Mouse (Mus musculus) left cerebral cortex, adult 8-10 months (tissue): Measurements from ENCODE around the gene Slc25a42. TPM values are rescaled to one million over a fixed set of nuclear protein-coding genes. Genes with fewer than 3 reads are reported as not detected.

Experiments
- total RNA-seq, 4 experiments: library from RNA; stranded (reverse); gene quantifications; 2 replicates each; pipeline ENCODE4 v1.2.4; 2022

Gene Slc25a42
- total RNA-seq, 4 experiments from 2014 or later = 30.4 to 36.5 (median 34.9) TPM

Other genes starting within 250 kb of the Slc25a42 start
- 10 to 100 TPM; 29.7 to 38.2 (median 30.4) TPM for gene Gatad2a, start 215.9 kb downstream of the Slc25a42 start, total RNA-seq
- 10 to 100 TPM; 61.7 to 65.7 (median 65.3) TPM for gene Mau2, start 169.6 kb downstream of the Slc25a42 start, total RNA-seq
- 10 to 100 TPM; 53.0 to 56.4 (median 54.6) TPM for gene Sugp1, start 169.5 kb downstream of the Slc25a42 start, total RNA-seq
- 1 to 10 TPM; 1.1 to 4.6 (median 1.4) TPM for gene Tm6sf2, start 139.4 kb downstream of the Slc25a42 start, total RNA-seq
- 100 to 1,000 TPM in 2 of 4 experiments, 10 to 100 TPM in 2; 97.1 to 113 (median 101) TPM for gene Hapln4, start 128.8 kb downstream of the Slc25a42 start, total RNA-seq
- 100 to 1,000 TPM; 143 to 155 (median 147) TPM for gene Ncan, start 91.4 kb downstream of the Slc25a42 start, total RNA-seq
- 10 to 100 TPM; 23.8 to 29.4 (median 26.5) TPM for gene Nr2c2ap, start 81.0 kb downstream of the Slc25a42 start, total RNA-seq
- 10 to 100 TPM; 15.1 to 19.6 (median 16.4) TPM for gene Rfxank, start 73.2 kb downstream of the Slc25a42 start, total RNA-seq
- 10 to 100 TPM; 36.6 to 48.0 (median 42.9) TPM for gene Borcs8, start 72.8 kb downstream of the Slc25a42 start, total RNA-seq
- gene Mef2b, start 72.6 kb downstream of the Slc25a42 start, total RNA-seq = under 1 TPM in 2 of 4 experiments, not detected in 2; 0.27 to 0.58 TPM
- 10 to 100 TPM; 40.2 to 49.8 (median 43.4) TPM for gene Tmem161a, start 39.9 kb downstream of the Slc25a42 start, total RNA-seq
- 100 to 1,000 TPM; 102 to 121 (median 111) TPM for gene Sugp2, start 21.9 kb upstream of the Slc25a42 start, total RNA-seq
- 10 to 100 TPM; 33.6 to 44.9 (median 40.5) TPM for gene Armc6, start 22.2 kb upstream of the Slc25a42 start, total RNA-seq
- gene Homer3, start 70.5 kb upstream of the Slc25a42 start, total RNA-seq = 10 to 100 TPM in 1 of 4 experiments, 1 to 10 TPM in 3; 9.2 to 12.1 (median 9.8) TPM
- gene Ddx49, start 90.2 kb upstream of the Slc25a42 start, total RNA-seq = 10 to 100 TPM; 47.5 to 55.7 (median 51.8) TPM
- gene Cope, start 90.2 kb upstream of the Slc25a42 start, total RNA-seq = 100 to 1,000 TPM; 123 to 154 (median 139) TPM
- 10 to 100 TPM; 83.6 to 94.5 (median 88.4) TPM for gene Cers1, start 103.5 kb upstream of the Slc25a42 start, total RNA-seq
- gene Gdf1, start 117.5 kb upstream of the Slc25a42 start, total RNA-seq = 10 to 100 TPM in 2 of 4 experiments, 1 to 10 TPM in 2; 4.2 to 13.4 (median 7.4) TPM
- 10 to 100 TPM; 55.1 to 60.8 (median 59.2) TPM for gene Upf1, start 141.0 kb upstream of the Slc25a42 start, total RNA-seq
- 1 to 10 TPM in 1 of 4 experiments, under 1 TPM in 3; 0.20 to 1.0 (median 0.64) TPM for gene Comp, start 161.3 kb upstream of the Slc25a42 start, total RNA-seq
- 100 to 1,000 TPM; 134 to 175 (median 147) TPM for gene Crtc1, start 227.3 kb upstream of the Slc25a42 start, total RNA-seq